Mouse (Mus musculus) neutrophil, adult 5-6 weeks (primary cell): ENCODE measurements at regions not wholly inside any gene's neighbourhood (a gene's known extent, or its start where the extent isn't known, plus 50 kb on each side); places are given as distances from the start of the nearest gene placed in this dataset.

ENCODE experiments used
- ATAC-seq: fragments of 151-379, 151-347 bp; 2 replicates; pipeline ENCODE4 v1.8.0; 2017; ENCODE audit warnings: mild to moderate bottlenecking, moderate TSS enrichment; ENCODE audit not compliant: insufficient number of reproducible peaks, poor library complexity, low FRiP score, severe bottlenecking; ENCODE audit errors: extremely low read depth

DNA sequence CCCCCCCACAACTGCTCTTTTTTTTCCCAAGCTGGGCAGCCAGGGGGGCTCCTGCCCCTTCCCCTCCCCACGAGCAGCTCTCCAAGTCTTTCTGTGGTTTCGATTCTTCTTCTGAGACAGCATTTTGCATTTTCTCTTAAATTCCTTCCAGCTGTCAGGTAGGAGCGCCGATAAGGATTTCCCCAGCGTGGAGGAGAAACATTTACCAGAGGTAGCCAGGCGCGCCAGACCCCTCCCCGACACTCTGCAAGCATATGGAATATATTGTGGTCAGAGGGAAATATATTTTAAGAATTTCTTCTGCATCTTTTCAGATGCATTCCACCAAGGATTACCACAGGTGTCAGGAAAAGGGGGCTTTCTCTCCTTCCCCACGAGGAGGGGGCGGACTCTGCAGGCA, 111.9 kb downstream of the Tbx5 start:
- no peak for ATAC-seq

DNA sequence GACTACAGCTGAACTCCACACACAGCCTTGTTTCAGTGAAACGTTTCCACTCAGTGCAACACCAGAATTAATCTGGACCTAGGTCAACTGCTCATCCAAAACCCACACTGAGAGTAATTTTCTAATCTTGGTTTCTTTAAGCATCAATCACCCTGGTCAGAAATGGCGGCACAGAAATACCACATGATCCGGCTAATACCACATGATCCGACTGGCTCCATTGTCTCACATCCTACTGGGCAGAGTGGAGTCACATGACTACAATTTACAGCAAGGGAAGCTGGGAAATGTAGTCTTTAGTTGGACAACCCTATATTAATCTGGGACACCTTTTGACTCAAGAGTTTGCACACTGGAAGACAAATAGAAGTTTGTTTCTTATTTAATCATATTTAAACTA, 115.9 kb downstream of the Tbx5 start:
- ATAC-seq: no peak

DNA sequence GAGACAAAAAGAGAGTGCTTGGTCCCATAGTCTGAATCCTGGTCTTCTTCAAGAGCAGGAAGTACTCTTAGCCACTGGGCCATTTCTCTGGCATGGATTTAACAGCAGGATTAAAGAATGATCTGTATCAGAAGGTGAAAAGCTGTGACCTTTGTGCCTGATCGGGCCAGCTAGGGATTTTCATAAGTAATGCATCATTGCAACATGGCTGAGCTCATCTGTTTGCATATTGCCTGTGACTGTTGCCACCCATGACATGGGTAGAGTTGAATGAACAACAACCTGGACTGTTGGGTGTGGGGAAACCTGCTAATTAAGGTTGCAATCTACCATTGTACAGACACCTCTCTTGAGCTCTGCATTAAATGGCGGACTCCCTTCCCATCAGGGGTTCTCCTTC, 119.6 kb downstream of the Tbx5 start:
- ATAC-seq: no peak

DNA sequence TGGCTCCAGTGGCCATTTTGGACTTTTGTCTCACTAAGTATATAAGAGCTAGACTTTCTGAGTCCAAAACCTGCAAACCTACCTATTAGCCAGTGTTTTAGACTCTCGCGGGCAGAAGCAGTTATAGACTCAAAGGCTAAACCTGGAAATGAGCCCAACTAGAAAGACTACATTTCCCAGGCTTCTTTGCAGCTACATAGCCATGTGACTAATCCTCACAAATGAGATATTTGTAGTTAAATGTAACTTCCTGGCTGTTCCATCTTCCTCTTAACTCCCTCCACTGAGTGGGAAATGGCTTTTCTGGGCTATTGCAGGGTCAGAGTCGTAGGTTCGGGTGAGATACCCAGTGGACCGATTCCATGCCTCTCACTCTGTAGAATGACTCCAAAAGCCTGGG, 120.7 kb downstream of the Tbx5 start:
- no peak for ATAC-seq

DNA sequence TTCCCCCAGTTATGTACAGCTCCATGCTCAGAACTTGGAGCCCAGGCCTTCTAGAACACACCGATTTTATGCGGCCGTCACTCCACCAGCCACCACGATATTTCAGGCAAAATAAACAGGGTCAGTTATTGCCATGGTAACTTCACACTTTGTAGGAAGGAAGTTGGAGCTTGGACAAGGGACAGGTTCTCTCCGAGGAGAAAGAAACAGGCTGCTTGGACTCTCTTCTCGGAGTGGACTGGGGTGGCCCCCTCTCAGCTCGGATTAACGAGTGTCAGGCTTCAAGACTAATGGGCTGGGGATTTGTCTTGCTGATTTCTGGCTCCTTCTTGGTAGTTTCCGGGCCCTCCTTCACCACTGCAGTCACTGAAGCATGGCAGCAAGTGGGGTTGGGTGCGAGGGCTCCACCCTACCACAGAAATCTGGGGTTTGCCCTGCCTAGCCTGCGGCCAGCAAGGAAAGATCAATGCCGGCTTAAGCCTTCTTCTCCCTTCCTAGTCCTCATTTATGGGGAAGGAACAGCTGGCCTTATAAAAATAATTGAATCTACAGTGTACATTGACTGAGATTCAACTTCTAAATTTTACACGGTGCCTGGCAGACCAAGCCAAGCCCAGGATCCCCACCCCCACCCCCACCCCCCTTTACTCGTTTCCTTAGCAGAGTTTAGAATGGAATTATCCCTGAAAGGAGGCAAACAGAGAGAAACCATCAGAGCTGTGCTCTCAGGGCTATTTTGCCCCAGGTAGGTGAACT, 121.5 kb downstream of the Tbx5 start:
- ATAC-seq: no peak

GRCm38 (mm10) chr5:119958942-119959341, 126.5 kb downstream of the Tbx5 start:
- no peak for ATAC-seq

DNA sequence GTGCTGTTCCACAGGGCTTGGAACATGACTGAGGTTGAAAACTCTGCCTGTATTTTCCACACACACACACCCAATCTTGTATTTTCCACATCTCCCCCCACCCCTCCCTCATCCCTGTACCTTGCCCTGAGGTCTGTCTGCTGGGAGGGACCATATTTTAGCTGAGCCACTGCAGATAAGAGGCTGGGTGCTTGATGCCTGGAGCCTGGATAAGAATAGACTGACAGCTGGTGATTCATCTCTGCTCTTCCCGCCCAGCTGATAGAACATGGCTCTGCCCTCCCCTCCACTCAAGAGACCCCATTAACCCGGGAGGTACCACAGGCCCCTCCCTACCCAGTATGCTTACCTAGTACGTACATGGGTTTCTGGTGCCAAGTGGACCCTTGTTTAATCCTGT, 132.3 kb downstream of the Tbx5 start:
- no peak for ATAC-seq

DNA sequence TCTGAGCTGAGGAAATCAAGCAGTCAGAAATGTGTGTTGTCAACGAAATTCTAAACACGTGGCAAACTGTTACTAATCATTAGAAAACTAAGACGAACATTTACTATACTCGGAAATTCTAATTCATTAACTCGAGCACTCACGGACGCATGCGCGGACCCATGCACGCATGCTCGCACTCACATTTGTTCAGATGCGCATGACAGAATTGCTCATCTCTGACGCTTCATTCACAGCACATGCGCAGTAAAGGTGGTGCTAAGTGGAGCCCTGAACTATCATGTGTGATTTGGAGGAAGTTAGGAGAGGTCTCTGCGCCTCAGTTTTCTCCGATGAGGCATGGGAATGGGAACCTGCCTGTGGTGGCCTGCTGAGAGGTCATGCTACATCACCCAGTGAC, 138.8 kb downstream of the Tbx5 start:
- no peak for ATAC-seq

- ATAC-seq: no peak
Measured at GRCm38 (mm10) chr5:119972802-119973437, 140.5 kb downstream of the Tbx5 start.

GRCm38 (mm10) chr5:119978096-119978715, 138.1 kb upstream of the Rbm19 start:
- no peak for ATAC-seq

GRCm38 (mm10) chr5:119981111-119981807, 135.0 kb upstream of the Rbm19 start:
- ATAC-seq: no peak

GRCm38 (mm10) chr5:119984206-119984605, 132.1 kb upstream of the Rbm19 start:
- no peak for ATAC-seq

- ATAC-seq: no peak
Measured at GRCm38 (mm10) chr5:119992130-119992529, 124.1 kb upstream of the Rbm19 start.

GRCm38 (mm10) chr5:119995726-119996125, 120.5 kb upstream of the Rbm19 start:
- ATAC-seq: no peak

GRCm38 (mm10) chr5:120005696-120006469, 110.4 kb upstream of the Rbm19 start:
- ATAC-seq: no peak

- ATAC-seq: no peak
Measured at GRCm38 (mm10) chr5:120007738-120008137, 108.5 kb upstream of the Rbm19 start.

DNA sequence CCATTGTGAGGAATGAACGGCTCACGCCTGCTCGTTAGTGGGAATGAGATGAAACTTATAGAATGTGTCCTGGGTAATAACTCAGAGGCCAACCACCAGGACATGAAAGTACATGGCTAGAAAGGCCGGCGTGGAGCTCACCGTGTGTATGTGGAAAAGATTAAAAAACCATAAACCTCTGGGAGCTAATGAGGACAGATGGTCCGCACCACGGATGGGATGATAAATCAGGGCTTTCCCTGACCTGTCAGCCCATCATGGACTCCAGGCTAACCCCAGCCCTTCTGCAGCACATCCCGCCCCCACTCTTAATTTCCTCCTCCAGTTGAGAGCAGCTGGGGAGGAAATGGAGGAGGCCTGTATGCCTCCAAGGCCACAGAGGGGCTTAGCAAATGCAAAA, 108.0 kb upstream of the Rbm19 start:
- no peak for ATAC-seq

DNA sequence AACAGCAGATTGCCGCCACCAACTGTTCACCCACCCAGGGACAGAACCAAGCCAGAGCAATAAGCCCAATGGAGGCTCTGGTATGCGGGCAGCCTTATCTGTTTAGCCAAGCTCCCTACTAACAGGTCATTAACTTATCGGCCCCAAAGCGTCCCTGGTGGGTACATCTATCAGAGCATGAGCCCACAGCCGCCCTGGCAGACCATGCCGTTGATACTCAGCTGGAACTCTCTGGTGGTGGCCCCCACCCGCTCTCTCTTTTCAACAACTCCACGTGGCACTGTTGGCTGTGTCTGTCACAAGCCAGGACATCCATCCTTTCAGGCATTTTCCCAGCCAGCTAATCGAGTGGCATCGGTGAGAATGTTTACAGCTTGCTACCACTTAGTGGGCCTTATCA, 100.8 kb upstream of the Rbm19 start:
- no peak for ATAC-seq

GRCm38 (mm10) chr5:120018126-120018525, 98.1 kb upstream of the Rbm19 start:
- no peak for ATAC-seq
